Mouse (Mus musculus): ENCODE data around the gene Ap4s1.

DNA sequence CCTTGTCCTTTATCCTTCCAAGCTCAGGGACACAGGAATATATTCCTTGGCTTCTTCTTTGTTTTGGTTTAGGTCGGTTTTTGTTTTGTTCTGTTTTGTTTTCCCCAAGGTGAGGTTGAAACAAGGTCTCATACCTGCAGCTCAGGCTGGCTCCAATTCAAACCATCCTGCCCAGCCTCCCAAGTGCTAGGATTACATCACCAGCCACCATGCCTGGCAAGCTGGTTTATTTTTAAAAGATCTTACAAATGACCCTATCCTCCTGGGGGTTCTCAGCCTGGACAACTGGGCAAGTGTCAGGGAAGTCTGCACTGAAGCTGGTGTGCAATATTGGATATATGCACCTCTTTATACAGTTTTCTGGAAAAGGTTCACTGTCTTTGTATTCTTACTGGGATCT lies 21.9 kb downstream of the Ap4s1 start:
- TF ChIP-seq GATA1 (IDR thresholded peaks at IDR 0.05; ENCODE audit: low read length) (no peak), TAL1 (IDR thresholded peaks at IDR 0.05; ENCODE audit: low read length) (no peak)

All from erythroblast, embryonic 14.5 days (primary cell).